Mouse (Mus musculus) megakaryocyte, embryonic 14.5 days (primary cell): ENCODE data around the gene Aktip.

Experiments used
- FLI1 ChIP-seq: IDR thresholded peaks from 2 replicates; pipeline ENCODE4 v1.6.1; 2012; ENCODE audit warnings: low read length, inconsistent platforms, mixed read lengths
- GATA1 ChIP-seq: IDR thresholded peaks from 3 replicates; pipeline ENCODE4 v1.6.1; 2012; ENCODE audit warnings: mixed read lengths, low read length, inconsistent platforms, borderline replicate concordance

DNA sequence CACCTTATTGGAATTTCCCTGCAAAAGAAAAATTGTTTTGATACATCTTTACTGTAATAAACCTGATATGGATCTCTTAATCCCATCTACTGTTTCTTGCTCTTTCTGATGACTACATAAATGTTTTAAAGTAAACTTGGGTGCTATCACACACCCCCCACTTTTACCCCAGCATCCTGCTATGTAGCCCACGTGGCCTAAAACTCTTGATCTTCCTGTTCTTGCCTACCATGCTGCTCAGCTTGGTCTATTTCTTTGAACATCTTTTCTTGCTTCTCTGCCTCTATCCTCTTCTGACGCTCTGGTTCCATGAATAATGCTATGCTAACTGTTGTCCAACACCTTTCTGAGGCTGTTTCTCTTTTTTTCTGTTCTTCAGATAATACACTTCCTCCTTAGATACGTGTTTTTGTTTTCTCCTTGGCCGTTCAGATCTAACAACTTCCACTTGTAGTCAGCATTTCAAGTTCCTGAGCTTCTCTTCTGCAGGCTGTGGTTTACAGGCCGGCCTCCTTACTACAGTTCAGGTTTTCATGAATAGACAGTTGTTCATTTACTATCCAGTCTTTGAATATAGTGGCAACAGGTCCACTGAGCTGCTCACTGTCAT is 87.8 kb downstream of the Aktip start:
- no peak for TF ChIP-seq FLI1
- TF ChIP-seq GATA1, result no peak
